ENCODE assay signal across 8 mouse cellular contexts in genomic region chr3:69045400-69045703, GRCm38 (mm10). TPM values are rescaled to one million over a fixed set of nuclear protein-coding genes. Genes with fewer than 3 reads are reported as not detected.
A peak's percentile ranks its signal among the peaks of the same experiment; 100 is the strongest.
DNase-seq lines count a peak whose midpoint lies in the region; ATAC-seq and TF ChIP-seq lines count a peak whose summit lies in the region.

No protein-coding gene starts in this region.

- H3K27ac ChIP-seq in kidney, embryonic 15.5 days, result peak overlapping the region; percentile 97
- H3K27ac ChIP-seq in cortical plate, adult 2 months (ENCODE audit: insufficient read depth, low read length), result peak overlapping the region; percentile 70; the same call in 1 of the 2 replicates
- peak overlapping the region; percentile 96 for H3K27ac ChIP-seq in intestine, embryonic 14.5 days (ENCODE audit: low read depth)
- H3K27ac ChIP-seq in midbrain, postnatal 0 days (ENCODE audit: low read depth, low read length), result peak overlapping the region; percentile 70

- no peak for ATAC-seq in kidney, embryonic 15.5 days (replicated peaks; ENCODE audit: low FRiP score)
- ATAC-seq in intestine, embryonic 14.5 days (replicated peaks; ENCODE audit: low FRiP score, low TSS enrichment, low read depth), result no peak
- no peak for ATAC-seq in midbrain, postnatal 0 days (ENCODE audit: low FRiP score)

- no peaks in the 10 kb centered on the region for H3K9me3 ChIP-seq in kidney, embryonic 15.5 days (replicated peaks)
- no peaks in the 10 kb centered on the region for H3K9me3 ChIP-seq in intestine, embryonic 14.5 days (ENCODE audit: control insufficient read depth, low read length)
- H3K9me3 ChIP-seq in midbrain, postnatal 0 days (ENCODE audit: low read length), result no peaks in the 10 kb centered on the region

- no peak for TF ChIP-seq POLR2A in cortical plate, adult 2 months (IDR thresholded peaks at IDR 0.05; ENCODE audit: extremely low read depth, insufficient read depth, low read length)

- no peak for TF ChIP-seq CTCF in cortical plate, adult 2 months (IDR thresholded peaks at IDR 0.05; ENCODE audit: extremely low read depth, insufficient read depth, low read length)
- no peak for TF ChIP-seq CTCF in midbrain, postnatal 0 days (IDR thresholded peaks at IDR 0.05)

- peaks cover 25% of the 10 kb centered on the region for H3K4me1 ChIP-seq in kidney, embryonic 15.5 days
- H3K4me1 ChIP-seq in cortical plate, adult 2 months (ENCODE audit: control insufficient read depth, insufficient read depth, low read length), result no peaks in the 10 kb centered on the region
- 0 out of 2 replicates have a peak, but pooled peaks cover 2% of the 10 kb centered on the region for H3K4me1 ChIP-seq in intestine, embryonic 14.5 days (replicated peaks; ENCODE audit: control insufficient read depth, insufficient read depth, low read length)
- 0 out of 2 replicates have a peak, but pooled peaks cover 4% of the 10 kb centered on the region for H3K4me1 ChIP-seq in midbrain, postnatal 0 days (ENCODE audit: insufficient read depth, low read length)

- H3K4me3 ChIP-seq in kidney, embryonic 15.5 days (replicated peaks), result peak overlapping the region; percentile 94
- peak overlapping the region; percentile 59 for H3K4me3 ChIP-seq in cortical plate, adult 2 months (ENCODE audit: insufficient read depth, low read length)
- H3K4me3 ChIP-seq in intestine, embryonic 14.5 days (ENCODE audit: low read depth, low read length), result peak overlapping the region; percentile 91
- H3K4me3 ChIP-seq in midbrain, postnatal 0 days (ENCODE audit: low read depth, low read length), result peak overlapping the region; percentile 83

- WGBS in kidney, embryonic 15.5 days, result 1% methylated on average over 9 of the region's 9 CpGs
- 4% methylated on average over 9 of the region's 9 CpGs for WGBS in intestine, embryonic 14.5 days
- WGBS in midbrain, postnatal 0 days, result 5% methylated on average over 9 of the region's 9 CpGs

- peak overlapping the region; percentile 71 for H3K9ac ChIP-seq in kidney, embryonic 15.5 days
- H3K9ac ChIP-seq in intestine, embryonic 14.5 days (ENCODE audit: low read length), result peak overlapping the region; percentile 84
- peak overlapping the region; percentile 72 for H3K9ac ChIP-seq in midbrain, postnatal 0 days (replicated peaks; ENCODE audit: low read length, poor library complexity, severe bottlenecking)

- DNase-seq in kidney, adult 8-10 months, result no peak
- no peak for DNase-seq in intestine, embryonic 14.5 days (ENCODE audit: low spot score)
- peak; percentile 33 for DNase-seq in midbrain, postnatal 0 days (ENCODE audit: low spot score)
- DNase-seq in frontal cortex, postnatal 10 days (ENCODE audit: low spot score in 2 of 2), result no peak
- DNase-seq in gastrocnemius, postnatal 14 days, result no peak
- DNase-seq in lung, postnatal 4 days, result no peak

- H3K36me3 ChIP-seq in kidney, embryonic 15.5 days, result peaks cover 12% of the 10 kb centered on the region
- peaks cover 16% of the 10 kb centered on the region for H3K36me3 ChIP-seq in intestine, embryonic 14.5 days (ENCODE audit: control insufficient read depth, insufficient read depth, low read length)
- H3K36me3 ChIP-seq in midbrain, postnatal 0 days (ENCODE audit: insufficient read depth, low read length), result no peaks in the 10 kb centered on the region

- H3K27me3 ChIP-seq in kidney, embryonic 15.5 days, result no peaks in the 10 kb centered on the region
- no peaks in the 10 kb centered on the region for H3K27me3 ChIP-seq in intestine, embryonic 14.5 days (replicated peaks; ENCODE audit: control insufficient read depth, insufficient read depth, low read length)
- no peaks in the 10 kb centered on the region for H3K27me3 ChIP-seq in midbrain, postnatal 0 days (ENCODE audit: insufficient read depth, low read length)

- intact Hi-C loops in gastrocnemius, postnatal 14 days (cut with DNase I; ENCODE audit: low total_unique reads), result no loop called here

- H3K4me2 ChIP-seq in kidney, embryonic 15.5 days, result peak overlapping the region; percentile 87
- H3K4me2 ChIP-seq in intestine, embryonic 14.5 days (ENCODE audit: low read length), result peak overlapping the region; percentile 86
- H3K4me2 ChIP-seq in midbrain, postnatal 0 days (ENCODE audit: low read depth, low read length, poor library complexity, severe bottlenecking), result peak overlapping the region; percentile 85

RNA-seq across cellular contexts. Expression of gene Trim59, which starts 0.8 kb away (rescaled TPM):
- 123 and 139 TPM in 2 replicates for polyA plus RNA-seq in kidney, embryonic 15.5 days (2015; fragmentation: Nextera tagmentation; extraction: Ambion mirVana)
- polyA plus RNA-seq in cortical plate, adult 2 months (2012; rRNA removed), result 10.5 and 13.4 TPM in 2 replicates
- polyA plus RNA-seq in intestine, embryonic 14.5 days (2014; fragmentation: Nextera tagmentation; extraction: Ambion mirVana), result 87.2 and 102 TPM in 2 replicates
- total RNA-seq in midbrain, postnatal 0 days (2014; rRNA removed), result 5.5 and 7.1 TPM in 2 replicates
- 17.1 and 17.6 TPM in 2 replicates for polyA plus RNA-seq in midbrain, postnatal 0 days (2015; fragmentation: Nextera tagmentation; extraction: Ambion mirVana)
- 1 to 10 TPM; 3.8 to 3.9 TPM for total RNA-seq in gastrocnemius, postnatal 14 days (2021)

RNA-seq across cellular contexts. Expression of gene Smc4, which starts 40.8 kb away (rescaled TPM):
- polyA plus RNA-seq in kidney, embryonic 15.5 days (2015; fragmentation: Nextera tagmentation; extraction: Ambion mirVana), result 182 and 189 TPM in 2 replicates
- 4.3 and 4.5 TPM in 2 replicates for polyA plus RNA-seq in cortical plate, adult 2 months (2012; rRNA removed)
- polyA plus RNA-seq in intestine, embryonic 14.5 days (2014; fragmentation: Nextera tagmentation; extraction: Ambion mirVana), result 135 and 149 TPM in 2 replicates
- total RNA-seq in midbrain, postnatal 0 days (2014; rRNA removed), result 7.4 and 16.5 TPM in 2 replicates
- 14.4 and 18.1 TPM in 2 replicates for polyA plus RNA-seq in midbrain, postnatal 0 days (2015; fragmentation: Nextera tagmentation; extraction: Ambion mirVana)
- total RNA-seq in gastrocnemius, postnatal 14 days (2021), result 10 to 100 TPM; 15.2 to 17.1 TPM

RNA-seq across cellular contexts. Expression of gene Ift80, which starts 41.0 kb away (rescaled TPM):
- polyA plus RNA-seq in kidney, embryonic 15.5 days (2015; fragmentation: Nextera tagmentation; extraction: Ambion mirVana), result 18.9 and 19.4 TPM in 2 replicates
- 17.0 and 21.4 TPM in 2 replicates for polyA plus RNA-seq in cortical plate, adult 2 months (2012; rRNA removed)
- 12.5 and 15.3 TPM in 2 replicates for polyA plus RNA-seq in intestine, embryonic 14.5 days (2014; fragmentation: Nextera tagmentation; extraction: Ambion mirVana)
- 9.0 and 10.4 TPM in 2 replicates for total RNA-seq in midbrain, postnatal 0 days (2014; rRNA removed)
- polyA plus RNA-seq in midbrain, postnatal 0 days (2015; fragmentation: Nextera tagmentation; extraction: Ambion mirVana), result 3.7 and 3.8 TPM in 2 replicates
- total RNA-seq in gastrocnemius, postnatal 14 days (2021), result 1 to 10 TPM; 3.4 to 4.8 TPM
